Mouse (Mus musculus): ENCODE measurements around the gene Cacna1f.

GRCm38 (mm10) chrX:7662936-7663335 is 56.1 kb downstream of the Cacna1f start:
- TF ChIP-seq CTCF (IDR thresholded peaks at IDR 0.05) (no peak), POLR2A (IDR thresholded peaks at IDR 0.05; ENCODE audit: insufficient read depth, low read depth, low read length) (no peak)

All from heart, adult 2 months (tissue).